In the genomic region with DNA sequence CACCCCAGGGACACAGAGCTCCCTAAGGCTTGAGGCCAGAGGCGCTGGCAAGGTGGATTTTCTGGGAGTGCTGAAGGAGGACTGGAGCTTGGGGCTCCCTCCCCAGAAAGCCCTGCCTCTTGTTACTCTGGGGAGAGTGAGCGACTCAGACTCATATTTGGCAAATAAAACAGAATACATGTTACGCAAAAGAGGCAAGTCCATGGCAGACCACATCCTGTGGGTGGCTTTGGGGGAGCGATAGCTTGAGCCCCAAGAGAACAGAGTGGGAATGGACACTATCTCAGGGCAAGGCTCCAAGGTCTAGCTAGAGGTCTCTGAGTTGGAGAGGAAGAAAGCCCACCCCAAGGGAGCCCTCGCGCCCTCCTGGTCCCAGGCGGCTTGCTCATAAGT, we compare ENCODE assay signal across 9 mouse cellular contexts. TPM values are rescaled to one million over a fixed set of nuclear protein-coding genes. Genes with fewer than 3 reads are reported as not detected.
DNase-seq lines count a peak whose midpoint lies in the region; ATAC-seq and TF ChIP-seq lines count a peak whose summit lies in the region.
"Had no signal": no experiment of that assay in that cellular context is flagged by ENCODE, and none has a peak within 500 bp of the region (broad histone marks: within the 10 kb centered on the region; RNA-seq: fewer than 3 reads in every experiment).

No protein-coding gene starts in this region.

- no peak for TF ChIP-seq CTCF in bone marrow macrophage, adult 2 months (IDR thresholded peaks at IDR 0.05; ENCODE audit: low read depth, low read length)
- no peak for TF ChIP-seq CTCF in intestine, postnatal 0 days (IDR thresholded peaks at IDR 0.05; ENCODE audit: low read depth)
- no peak for TF ChIP-seq CTCF in midbrain, postnatal 0 days (IDR thresholded peaks at IDR 0.05)

- 0 out of 2 replicates have a peak overlapping the region, but pooled peaks have one; percentile 17 for H3K27ac ChIP-seq in lung, embryonic 15.5 days
- H3K27ac ChIP-seq in bone marrow macrophage, adult 2 months (ENCODE audit: insufficient read depth, low read depth, low read length) = peak overlapping the region; percentile 95
- H3K27ac ChIP-seq in intestine, postnatal 0 days (ENCODE audit: low read depth, low read length) = peak overlapping the region; percentile 81
- H3K27ac ChIP-seq in forebrain, embryonic 14.5 days (ENCODE audit: low read depth, low read length) = no peak overlapping the region
- no peak overlapping the region for H3K27ac ChIP-seq in midbrain, postnatal 0 days (ENCODE audit: low read depth, low read length)
- no peak overlapping the region for H3K27ac ChIP-seq in hindbrain, embryonic 14.5 days

- no peak overlapping the region for H3K4me3 ChIP-seq in lung, embryonic 15.5 days
- peak overlapping the region; percentile 97 for H3K4me3 ChIP-seq in bone marrow macrophage, adult 2 months (ENCODE audit: insufficient read depth, low read length)
- H3K4me3 ChIP-seq in intestine, postnatal 0 days (ENCODE audit: low read depth, low read length) = no peak overlapping the region
- H3K4me3 ChIP-seq in forebrain, embryonic 14.5 days (ENCODE audit: low read depth, low read length) = no peak overlapping the region
- no peak overlapping the region for H3K4me3 ChIP-seq in midbrain, postnatal 0 days (ENCODE audit: low read depth, low read length)
- no peak overlapping the region for H3K4me3 ChIP-seq in hindbrain, embryonic 14.5 days (replicated peaks; ENCODE audit: low read length)
- H3K4me3 ChIP-seq: erythroblast, embryonic 14.5 days had no signal

- H3K4me1 ChIP-seq in lung, embryonic 15.5 days = peaks cover 24% of the 10 kb centered on the region
- H3K4me1 ChIP-seq in bone marrow macrophage, adult 2 months (ENCODE audit: control insufficient read depth, insufficient read depth, low read length) = peaks cover 42% of the 10 kb centered on the region
- peaks cover 23% of the 10 kb centered on the region for H3K4me1 ChIP-seq in intestine, postnatal 0 days (replicated peaks; ENCODE audit: control insufficient read depth, insufficient read depth, low read length)
- H3K4me1 ChIP-seq in forebrain, embryonic 14.5 days (ENCODE audit: control insufficient read depth, insufficient read depth, low read length) = peaks cover 10% of the 10 kb centered on the region; the same call in 1 of the 2 replicates
- H3K4me1 ChIP-seq in midbrain, postnatal 0 days (ENCODE audit: insufficient read depth, low read length) = peaks cover 9% of the 10 kb centered on the region; the same call in 1 of the 2 replicates
- H3K4me1 ChIP-seq in hindbrain, embryonic 14.5 days (replicated peaks; ENCODE audit: control insufficient read depth, insufficient read depth, low read length) = peaks cover 8% of the 10 kb centered on the region; the same call in 1 of the 2 replicates

- no peak for ATAC-seq in lung, embryonic 15.5 days (ENCODE audit: borderline replicate concordance, extremely low read depth, low FRiP score, low TSS enrichment)
- no peak for ATAC-seq in intestine, postnatal 0 days
- ATAC-seq in forebrain, embryonic 14.5 days = no peak
- no peak for ATAC-seq in midbrain, postnatal 0 days (ENCODE audit: low FRiP score)
- ATAC-seq in hindbrain, embryonic 14.5 days (ENCODE audit: low FRiP score) = no peak

- no peaks in the 10 kb centered on the region for H3K36me3 ChIP-seq in lung, embryonic 15.5 days
- peaks cover 26% of the 10 kb centered on the region for H3K36me3 ChIP-seq in intestine, postnatal 0 days (ENCODE audit: control insufficient read depth, insufficient read depth)
- no peaks in the 10 kb centered on the region for H3K36me3 ChIP-seq in forebrain, embryonic 14.5 days (ENCODE audit: control insufficient read depth, insufficient read depth, low read length)
- H3K36me3 ChIP-seq in midbrain, postnatal 0 days (ENCODE audit: insufficient read depth, low read length) = no peaks in the 10 kb centered on the region
- no peaks in the 10 kb centered on the region for H3K36me3 ChIP-seq in hindbrain, embryonic 14.5 days (replicated peaks; ENCODE audit: control insufficient read depth, insufficient read depth)

- H3K4me2 ChIP-seq in lung, embryonic 15.5 days = peak overlapping the region; percentile 26; the same call in 1 of the 2 replicates
- H3K4me2 ChIP-seq in intestine, postnatal 0 days (replicated peaks; ENCODE audit: low read depth) = peak overlapping the region; percentile 40; the same call in 1 of the 2 replicates
- H3K4me2 ChIP-seq in forebrain, embryonic 14.5 days (ENCODE audit: low read length) = no peak overlapping the region
- H3K4me2 ChIP-seq in midbrain, postnatal 0 days (ENCODE audit: low read depth, low read length, poor library complexity, severe bottlenecking) = no peak overlapping the region
- H3K4me2 ChIP-seq in hindbrain, embryonic 14.5 days (replicated peaks) = no peak overlapping the region

- DNase-seq in lung, postnatal 4 days = no peak
- peak; percentile 74 to 85 for DNase-seq in natural killer cell, adult 2 months (ENCODE audit: low spot score in 2 of 2)
- DNase-seq in forebrain, embryonic 14.5 days (ENCODE audit: low spot score) = no peak
- no peak for DNase-seq in midbrain, postnatal 0 days (ENCODE audit: low spot score)
- DNase-seq in hindbrain, embryonic 14.5 days (ENCODE audit: low spot score) = no peak

- no peak overlapping the region for H3K9ac ChIP-seq in lung, embryonic 15.5 days
- no peak overlapping the region for H3K9ac ChIP-seq in intestine, postnatal 0 days (ENCODE audit: low read depth, low read length)
- H3K9ac ChIP-seq in forebrain, embryonic 14.5 days (ENCODE audit: low read length) = no peak overlapping the region
- H3K9ac ChIP-seq in midbrain, postnatal 0 days (replicated peaks; ENCODE audit: low read length, poor library complexity, severe bottlenecking) = no peak overlapping the region
- no peak overlapping the region for H3K9ac ChIP-seq in hindbrain, embryonic 14.5 days

- no peak for TF ChIP-seq POLR2A in bone marrow macrophage, adult 2 months (IDR thresholded peaks at IDR 0.05; ENCODE audit: borderline replicate concordance, low read depth, low read length)

- WGBS in lung, embryonic 15.5 days = 68% methylated on average over 7 of the region's 7 CpGs
- 72% methylated on average over 7 of the region's 7 CpGs for WGBS in intestine, postnatal 0 days
- WGBS in forebrain, embryonic 14.5 days = 77% methylated on average over 7 of the region's 7 CpGs
- WGBS in midbrain, postnatal 0 days = 79% methylated on average over 7 of the region's 7 CpGs
- 77% methylated on average over 7 of the region's 7 CpGs for WGBS in hindbrain, embryonic 14.5 days

- H3K9me3 ChIP-seq in lung, embryonic 15.5 days = no peaks in the 10 kb centered on the region
- H3K9me3 ChIP-seq in intestine, postnatal 0 days (ENCODE audit: control insufficient read depth) = no peaks in the 10 kb centered on the region
- H3K9me3 ChIP-seq in forebrain, embryonic 14.5 days (replicated peaks; ENCODE audit: control insufficient read depth, low read length) = no peaks in the 10 kb centered on the region
- no peaks in the 10 kb centered on the region for H3K9me3 ChIP-seq in midbrain, postnatal 0 days (ENCODE audit: low read length)
- no peaks in the 10 kb centered on the region for H3K9me3 ChIP-seq in hindbrain, embryonic 14.5 days (ENCODE audit: control insufficient read depth, low read length)

- H3K27me3 ChIP-seq in lung, embryonic 15.5 days = no peaks in the 10 kb centered on the region
- H3K27me3 ChIP-seq in intestine, postnatal 0 days (replicated peaks; ENCODE audit: control insufficient read depth, insufficient read depth, low read length) = no peaks in the 10 kb centered on the region
- H3K27me3 ChIP-seq in forebrain, embryonic 14.5 days (replicated peaks; ENCODE audit: control insufficient read depth, insufficient read depth, low read length) = 0 out of 2 replicates have a peak, but pooled peaks cover 7% of the 10 kb centered on the region
- H3K27me3 ChIP-seq in midbrain, postnatal 0 days (ENCODE audit: insufficient read depth, low read length) = peaks cover 4% of the 10 kb centered on the region; the same call in 1 of the 2 replicates
- H3K27me3 ChIP-seq in hindbrain, embryonic 14.5 days (ENCODE audit: control insufficient read depth, insufficient read depth, low read length) = peaks cover 19% of the 10 kb centered on the region

RNA-seq across cellular contexts. Expression of a gene that starts 4.4 kb away (rescaled TPM):
- polyA plus RNA-seq in lung, embryonic 15.5 days (2015; fragmentation: Nextera tagmentation; extraction: Ambion mirVana) = 0.57 and 0.60 TPM in 2 replicates
- 27.3 and 29.1 TPM in 2 replicates for polyA plus RNA-seq in bone marrow macrophage, adult 2 months (2012; ENCODE audit: insufficient read depth, insufficient read length, missing spikeins)
- 1.3 and 1.5 TPM in 2 replicates for polyA plus RNA-seq in intestine, postnatal 0 days (2015; fragmentation: Nextera tagmentation; extraction: Ambion mirVana)
- 0.14 and 0.32 TPM in 2 replicates for polyA plus RNA-seq in forebrain, embryonic 14.5 days (2014; fragmentation: Nextera tagmentation; extraction: Ambion mirVana)
- 0.88 and 2.5 TPM in 2 replicates for total RNA-seq in midbrain, postnatal 0 days (2014; rRNA removed)
- polyA plus RNA-seq in midbrain, postnatal 0 days (2015; fragmentation: Nextera tagmentation; extraction: Ambion mirVana) = 0.12 and 0.20 TPM in 2 replicates
- polyA plus RNA-seq in hindbrain, embryonic 14.5 days (2014; fragmentation: Nextera tagmentation; extraction: Ambion mirVana) = 0.09 and 0.43 TPM in 2 replicates

RNA-seq across cellular contexts. Expression of a gene that starts 38.3 kb away (rescaled TPM):
- polyA plus RNA-seq in lung, embryonic 15.5 days (2015; fragmentation: Nextera tagmentation; extraction: Ambion mirVana) = 52.3 and 53.4 TPM in 2 replicates
- polyA plus RNA-seq in bone marrow macrophage, adult 2 months (2012; ENCODE audit: insufficient read depth, insufficient read length, missing spikeins) = 32.4 and 36.6 TPM in 2 replicates
- polyA plus RNA-seq in intestine, postnatal 0 days (2015; fragmentation: Nextera tagmentation; extraction: Ambion mirVana) = 23.0 and 24.8 TPM in 2 replicates
- polyA plus RNA-seq in forebrain, embryonic 14.5 days (2014; fragmentation: Nextera tagmentation; extraction: Ambion mirVana) = 153 and 164 TPM in 2 replicates
- total RNA-seq in midbrain, postnatal 0 days (2014; rRNA removed) = 82.6 and 95.2 TPM in 2 replicates
- 139 and 170 TPM in 2 replicates for polyA plus RNA-seq in midbrain, postnatal 0 days (2015; fragmentation: Nextera tagmentation; extraction: Ambion mirVana)
- polyA plus RNA-seq in hindbrain, embryonic 14.5 days (2014; fragmentation: Nextera tagmentation; extraction: Ambion mirVana) = 165 and 171 TPM in 2 replicates

RNA-seq across cellular contexts. Expression of a gene that starts 56.8 kb away (rescaled TPM):
- polyA plus RNA-seq in lung, embryonic 15.5 days (2015; fragmentation: Nextera tagmentation; extraction: Ambion mirVana) = 31.0 and 32.9 TPM in 2 replicates
- 18.0 and 18.5 TPM in 2 replicates for polyA plus RNA-seq in bone marrow macrophage, adult 2 months (2012; ENCODE audit: insufficient read depth, insufficient read length, missing spikeins)
- polyA plus RNA-seq in intestine, postnatal 0 days (2015; fragmentation: Nextera tagmentation; extraction: Ambion mirVana) = 13.6 and 15.5 TPM in 2 replicates
- polyA plus RNA-seq in forebrain, embryonic 14.5 days (2014; fragmentation: Nextera tagmentation; extraction: Ambion mirVana) = 28.9 and 31.3 TPM in 2 replicates
- 33.5 and 35.1 TPM in 2 replicates for total RNA-seq in midbrain, postnatal 0 days (2014; rRNA removed)
- 16.0 and 17.1 TPM in 2 replicates for polyA plus RNA-seq in midbrain, postnatal 0 days (2015; fragmentation: Nextera tagmentation; extraction: Ambion mirVana)
- polyA plus RNA-seq in hindbrain, embryonic 14.5 days (2014; fragmentation: Nextera tagmentation; extraction: Ambion mirVana) = 23.7 and 26.2 TPM in 2 replicates

RNA-seq across cellular contexts. Expression of a gene that starts 57.8 kb away (rescaled TPM):
- polyA plus RNA-seq in lung, embryonic 15.5 days (2015; fragmentation: Nextera tagmentation; extraction: Ambion mirVana) = 1.7 and 2.0 TPM in 2 replicates
- 0.37 TPM in 1 of 2 replicates, not detected in the other for polyA plus RNA-seq in bone marrow macrophage, adult 2 months (2012; ENCODE audit: insufficient read depth, insufficient read length, missing spikeins)
- not detected in 2 replicates for polyA plus RNA-seq in intestine, postnatal 0 days (2015; fragmentation: Nextera tagmentation; extraction: Ambion mirVana)
- 1.1 and 1.3 TPM in 2 replicates for polyA plus RNA-seq in forebrain, embryonic 14.5 days (2014; fragmentation: Nextera tagmentation; extraction: Ambion mirVana)
- 0.47 and 3.1 TPM in 2 replicates for total RNA-seq in midbrain, postnatal 0 days (2014; rRNA removed)
- polyA plus RNA-seq in midbrain, postnatal 0 days (2015; fragmentation: Nextera tagmentation; extraction: Ambion mirVana) = 1.3 TPM in 2 replicates
- 1.5 and 1.8 TPM in 2 replicates for polyA plus RNA-seq in hindbrain, embryonic 14.5 days (2014; fragmentation: Nextera tagmentation; extraction: Ambion mirVana)
- polyA plus RNA-seq: erythroblast, embryonic 14.5 days had no signal

Comparison
In these comparisons a context has a peak if more than half of its experiments do, and no peak if none do; other contexts are left out.
1. H3K27ac ChIP-seq: peak in lung, embryonic 15.5 days (single experiment), bone marrow macrophage, adult 2 months (single experiment) and intestine, postnatal 0 days (single experiment); none in forebrain, embryonic 14.5 days (single experiment), midbrain, postnatal 0 days (single experiment) and hindbrain, embryonic 14.5 days (single experiment).
2. H3K4me2 ChIP-seq: peak in lung, embryonic 15.5 days (single experiment) and intestine, postnatal 0 days (single experiment); none in forebrain, embryonic 14.5 days (single experiment), midbrain, postnatal 0 days (single experiment) and hindbrain, embryonic 14.5 days (single experiment).
3. DNase-seq: peak in natural killer cell, adult 2 months (2 of 2); none in lung, postnatal 4 days (0 of 2), forebrain, embryonic 14.5 days (single experiment), midbrain, postnatal 0 days (single experiment) and hindbrain, embryonic 14.5 days (single experiment).
4. RNA of a gene that starts 4.4 kb away (polyA plus RNA-seq): 27.3 to 29.1 TPM in bone marrow macrophage, adult 2 months; 1.3 to 1.5 TPM in intestine, postnatal 0 days, 0.57 to 0.60 TPM in lung, embryonic 15.5 days, 0.14 to 0.32 TPM in forebrain, embryonic 14.5 days, 0.12 to 0.20 TPM in midbrain, postnatal 0 days and 0.09 to 0.43 TPM in hindbrain, embryonic 14.5 days; every median in the first group is over 10 times any median in the second.